In the genomic region with DNA sequence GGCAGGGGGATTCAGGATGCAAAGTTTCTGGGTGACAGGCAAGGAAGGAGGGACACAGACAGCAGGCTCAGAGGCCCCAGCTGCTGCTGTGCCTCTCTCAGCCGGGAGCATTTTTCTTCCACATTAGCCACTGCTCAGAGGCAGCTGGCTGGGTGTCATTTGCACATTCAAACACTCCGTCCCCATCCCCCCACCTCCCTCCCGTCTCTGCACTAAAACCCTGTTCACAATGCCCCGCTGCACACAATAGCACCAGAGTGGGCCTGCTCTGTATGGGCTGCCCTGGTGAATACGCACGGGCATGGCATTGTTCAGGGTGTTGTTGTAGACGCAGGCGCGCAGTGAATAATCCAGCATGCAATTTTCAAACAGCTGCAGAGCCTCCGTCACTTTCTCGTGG, we compare ENCODE assay signal across 10 mouse cellular contexts.
A peak's percentile ranks its signal among the peaks of the same experiment; 100 is the strongest.
DNase-seq lines count a peak whose midpoint lies in the region; ATAC-seq and TF ChIP-seq lines count a peak whose summit lies in the region.
"Had no signal": no experiment of that assay in that cellular context is flagged by ENCODE, and none has a peak within 500 bp of the region (broad histone marks: within the 10 kb centered on the region; RNA-seq: fewer than 3 reads in every experiment).

No protein-coding gene starts in this region.

- H3K9ac ChIP-seq in stomach, embryonic 14.5 days (replicated peaks; ENCODE audit: low read depth, low read length), result no peak overlapping the region
- H3K9ac ChIP-seq in stomach, postnatal 0 days (ENCODE audit: low read length), result no peak overlapping the region
- H3K9ac ChIP-seq in forebrain, embryonic 14.5 days (ENCODE audit: low read length), result peak overlapping the region; percentile 29; the same call in 1 of the 2 replicates
- H3K9ac ChIP-seq: heart, embryonic 15.5 days had no signal

- peaks cover 4% of the 10 kb centered on the region for H3K4me1 ChIP-seq in stomach, embryonic 14.5 days (ENCODE audit: control insufficient read depth, insufficient read depth, low read length)
- H3K4me1 ChIP-seq in stomach, postnatal 0 days (replicated peaks; ENCODE audit: control insufficient read depth, insufficient read depth), result no peaks in the 10 kb centered on the region
- peaks cover 26% of the 10 kb centered on the region for H3K4me1 ChIP-seq in forebrain, embryonic 14.5 days (ENCODE audit: control insufficient read depth, insufficient read depth, low read length)
- H3K4me1 ChIP-seq in midbrain, embryonic 10.5 days, result peaks cover 58% of the 10 kb centered on the region
- H3K4me1 ChIP-seq: heart, embryonic 15.5 days had no signal

- 21% methylated on average over 11 of the region's 11 CpGs for WGBS in stomach, embryonic 14.5 days
- WGBS in stomach, postnatal 0 days, result 28% methylated on average over 11 of the region's 11 CpGs
- WGBS in forebrain, embryonic 14.5 days, result 2% methylated on average over 11 of the region's 11 CpGs
- WGBS in midbrain, embryonic 10.5 days, result 6% methylated on average over 11 of the region's 11 CpGs

- no peak for TF ChIP-seq CTCF in stomach, postnatal 0 days (IDR thresholded peaks at IDR 0.05; ENCODE audit: low read depth)

- no peak for TF ChIP-seq EP300 in stomach, postnatal 0 days (optimal IDR thresholded peaks at IDR 0.05)

- no peak for DNase-seq in stomach, postnatal 0 days (ENCODE audit: low spot score)
- peak; percentile 94 for DNase-seq in forebrain, embryonic 14.5 days (ENCODE audit: low spot score)
- DNase-seq in midbrain, embryonic 10.5 days (ENCODE audit: low spot score), result peak; percentile 92
- peak; percentile 28 for DNase-seq in yolk sac, embryonic 10.5 days (ENCODE audit: low spot score)
- no peak for DNase-seq in c-Kit-positive CD71-positive TER-119-positive erythroid progenitor cells, embryonic 14.5 days (ENCODE audit: low spot score)
- no peak for DNase-seq in adrenal gland, postnatal 4 days (ENCODE audit: low spot score in 2 of 2)
- no peak for DNase-seq in cerebellum, adult 11 months
- DNase-seq: adrenal gland, postnatal 10 days had no signal

- 0 out of 2 replicates have a peak, but pooled peaks cover 12% of the 10 kb centered on the region for H3K36me3 ChIP-seq in stomach, embryonic 14.5 days (ENCODE audit: control insufficient read depth, insufficient read depth, low read length)
- H3K36me3 ChIP-seq in stomach, postnatal 0 days (ENCODE audit: control insufficient read depth, insufficient read depth, low read length), result peaks cover 6% of the 10 kb centered on the region
- H3K36me3 ChIP-seq in forebrain, embryonic 14.5 days (ENCODE audit: control insufficient read depth, insufficient read depth, low read length), result no peaks in the 10 kb centered on the region
- peaks cover 39% of the 10 kb centered on the region for H3K36me3 ChIP-seq in midbrain, embryonic 10.5 days
- H3K36me3 ChIP-seq: heart, embryonic 15.5 days had no signal

- no peaks in the 10 kb centered on the region for H3K9me3 ChIP-seq in stomach, embryonic 14.5 days (ENCODE audit: control insufficient read depth, low read depth, low read length)
- H3K9me3 ChIP-seq in stomach, postnatal 0 days (ENCODE audit: control insufficient read depth, low read length), result no peaks in the 10 kb centered on the region
- H3K9me3 ChIP-seq in forebrain, embryonic 14.5 days (replicated peaks; ENCODE audit: control insufficient read depth, low read length), result no peaks in the 10 kb centered on the region
- no peaks in the 10 kb centered on the region for H3K9me3 ChIP-seq in midbrain, embryonic 10.5 days (replicated peaks)
- H3K9me3 ChIP-seq: heart, embryonic 15.5 days had no signal

- H3K27ac ChIP-seq in stomach, embryonic 14.5 days (ENCODE audit: low read length), result peak overlapping the region; percentile 44; the same call in 1 of the 2 replicates
- no peak overlapping the region for H3K27ac ChIP-seq in stomach, postnatal 0 days (replicated peaks)
- H3K27ac ChIP-seq in forebrain, embryonic 14.5 days (ENCODE audit: low read depth, low read length), result peak overlapping the region; percentile 85
- peak overlapping the region; percentile 94 for H3K27ac ChIP-seq in midbrain, embryonic 10.5 days (replicated peaks)
- H3K27ac ChIP-seq: heart, embryonic 15.5 days had no signal

- no peaks in the 10 kb centered on the region for H3K27me3 ChIP-seq in stomach, embryonic 14.5 days (ENCODE audit: control insufficient read depth, insufficient read depth, low read length)
- H3K27me3 ChIP-seq in stomach, postnatal 0 days (ENCODE audit: control insufficient read depth, insufficient read depth, low read length), result no peaks in the 10 kb centered on the region
- H3K27me3 ChIP-seq in forebrain, embryonic 14.5 days (replicated peaks; ENCODE audit: control insufficient read depth, insufficient read depth, low read length), result no peaks in the 10 kb centered on the region
- H3K27me3 ChIP-seq in midbrain, embryonic 10.5 days (ENCODE audit: low read depth, poor library complexity, severe bottlenecking), result no peaks in the 10 kb centered on the region
- H3K27me3 ChIP-seq: heart, embryonic 15.5 days had no signal

- H3K4me2 ChIP-seq in stomach, embryonic 14.5 days (replicated peaks; ENCODE audit: low read depth, low read length), result no peak overlapping the region
- H3K4me2 ChIP-seq in stomach, postnatal 0 days (replicated peaks; ENCODE audit: low read depth), result no peak overlapping the region
- H3K4me2 ChIP-seq in forebrain, embryonic 14.5 days (ENCODE audit: low read length), result peak overlapping the region; percentile 25
- H3K4me2 ChIP-seq: heart, embryonic 15.5 days had no signal

- ATAC-seq in stomach, embryonic 14.5 days (ENCODE audit: insufficient number of reproducible peaks, insufficient read depth, low FRiP score, low read depth), result peak; percentile 23; the same call in 1 of the 2 replicates
- no peak for ATAC-seq in stomach, postnatal 0 days (ENCODE audit: low FRiP score, low TSS enrichment)
- peak; percentile 94 for ATAC-seq in forebrain, embryonic 14.5 days

- H3K4me3 ChIP-seq in stomach, embryonic 14.5 days (ENCODE audit: low read depth, low read length), result no peak overlapping the region
- H3K4me3 ChIP-seq in stomach, postnatal 0 days (ENCODE audit: low read depth, low read length), result no peak overlapping the region
- H3K4me3 ChIP-seq in forebrain, embryonic 14.5 days (ENCODE audit: low read depth, low read length), result no peak overlapping the region
- peak overlapping the region; percentile 34 for H3K4me3 ChIP-seq in midbrain, embryonic 10.5 days
- H3K4me3 ChIP-seq: heart, embryonic 15.5 days had no signal

Comparison
In these comparisons a context has a peak if more than half of its experiments do, and no peak if none do; other contexts are left out.
1. DNase-seq: peak in forebrain, embryonic 14.5 days (single experiment), midbrain, embryonic 10.5 days (single experiment) and yolk sac, embryonic 10.5 days (single experiment); none in stomach, postnatal 0 days (single experiment), c-Kit-positive CD71-positive TER-119-positive erythroid progenitor cells, embryonic 14.5 days (single experiment), adrenal gland, postnatal 4 days (0 of 2) and cerebellum, adult 11 months (single experiment).